Mouse (Mus musculus): ENCODE results near the gene Zswim3. TPM values are rescaled to one million over a fixed set of nuclear protein-coding genes. Genes with fewer than 3 reads are reported as not detected.

Gene Zswim3
- polyA plus RNA-seq, 1 experiment from 2014 or later: 7.2 TPM

DNA sequence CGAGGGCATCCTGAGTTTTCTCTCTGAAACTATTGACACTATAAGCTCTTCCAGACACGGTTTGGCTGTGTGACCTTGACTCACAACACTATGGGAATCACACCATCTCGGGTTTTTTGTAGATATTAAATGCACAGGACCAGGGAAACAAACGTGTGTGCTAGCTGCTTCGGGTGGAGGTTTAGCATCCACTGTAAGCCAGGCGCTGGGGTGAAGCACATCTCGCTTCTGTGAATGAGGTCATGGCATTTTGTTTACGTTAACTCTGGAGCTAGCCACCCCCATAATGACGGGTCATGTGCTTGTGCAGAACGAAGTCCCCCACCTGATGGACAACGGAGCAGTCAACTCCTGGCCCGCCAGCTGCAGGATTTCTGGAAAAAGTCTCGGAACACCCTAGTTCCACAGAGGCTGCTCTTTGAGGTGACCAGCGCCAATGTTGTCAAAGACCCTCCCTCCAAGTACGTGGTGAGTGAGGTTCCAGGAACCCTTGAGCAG, 18.5 kb upstream of the Zswim3 start:
- peak overlapping the region; percentile 86 for H3K27ac ChIP-seq (ENCODE audit: low read depth, low read length)
- H3K27me3 ChIP-seq (ENCODE audit: control insufficient read depth, insufficient read depth, low read length): no peaks in the 10 kb centered on the region
- H3K4me2 ChIP-seq: peak overlapping the region; percentile 71
- H3K4me3 ChIP-seq (ENCODE audit: low read depth, low read length): peak overlapping the region; percentile 59
- no peak for ATAC-seq (replicated peaks; ENCODE audit: insufficient number of reproducible peaks, low FRiP score, low TSS enrichment)
- H3K9me3 ChIP-seq (replicated peaks; ENCODE audit: control insufficient read depth, low read length): no peaks in the 10 kb centered on the region
- peaks cover 18% of the 10 kb centered on the region for H3K4me1 ChIP-seq (ENCODE audit: control insufficient read depth, insufficient read depth, low read length)
- 7% methylated on average over 15 of the region's 15 CpGs for WGBS (ENCODE audit: insufficient replicate concordance)
- H3K36me3 ChIP-seq (ENCODE audit: control insufficient read depth, insufficient read depth, low read length): no peaks in the 10 kb centered on the region
- peak overlapping the region; percentile 79 for H3K9ac ChIP-seq (ENCODE audit: low read depth, low read length)

GRCm38 (mm10) chr2:164787032-164787431, 17.9 kb upstream of the Zswim3 start:
- peak overlapping the region; percentile 71 for H3K4me2 ChIP-seq
- no peaks in the 10 kb centered on the region for H3K9me3 ChIP-seq (replicated peaks; ENCODE audit: control insufficient read depth, low read length)
- peaks cover 1% of the 10 kb centered on the region; the same call in 1 of the 2 replicates for H3K36me3 ChIP-seq (ENCODE audit: control insufficient read depth, insufficient read depth, low read length)
- no peak for ATAC-seq (replicated peaks; ENCODE audit: insufficient number of reproducible peaks, low FRiP score, low TSS enrichment)
- H3K9ac ChIP-seq (ENCODE audit: low read depth, low read length): peak overlapping the region; percentile 79
- H3K4me1 ChIP-seq (ENCODE audit: control insufficient read depth, insufficient read depth, low read length): peaks cover 18% of the 10 kb centered on the region
- no peak overlapping the region for H3K27ac ChIP-seq (ENCODE audit: low read depth, low read length)
- H3K27me3 ChIP-seq (ENCODE audit: control insufficient read depth, insufficient read depth, low read length): no peaks in the 10 kb centered on the region
- 82% methylated on average over 3 of the region's 3 CpGs for WGBS (ENCODE audit: insufficient replicate concordance)
- H3K4me3 ChIP-seq (ENCODE audit: low read depth, low read length): peak overlapping the region; percentile 59

DNA sequence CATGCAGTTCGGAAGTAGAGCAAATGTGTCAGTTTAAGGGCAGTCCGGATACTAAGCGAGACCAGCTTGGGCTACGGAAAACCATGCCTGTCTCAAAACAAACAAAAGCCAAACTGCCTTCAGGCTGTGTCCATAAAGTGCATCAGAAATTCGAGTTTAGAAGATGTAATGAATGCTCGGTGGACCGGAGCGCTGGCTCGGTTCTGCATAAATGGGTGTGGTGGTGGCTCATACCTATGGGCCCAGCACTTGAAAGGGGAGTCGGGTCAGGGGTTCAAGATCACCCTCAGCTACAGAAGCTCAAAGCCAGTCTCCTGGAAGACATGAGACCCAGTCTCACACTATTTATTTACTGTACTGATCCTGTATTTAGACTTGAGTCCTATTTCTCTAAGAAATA, 17.1 kb upstream of the Zswim3 start:
- no peak overlapping the region for H3K4me2 ChIP-seq
- ATAC-seq (replicated peaks; ENCODE audit: insufficient number of reproducible peaks, low FRiP score, low TSS enrichment): no peak
- no peak overlapping the region for H3K9ac ChIP-seq (ENCODE audit: low read depth, low read length)
- peaks cover 4% of the 10 kb centered on the region; the same call in 1 of the 2 replicates for H3K36me3 ChIP-seq (ENCODE audit: control insufficient read depth, insufficient read depth, low read length)
- H3K27ac ChIP-seq (ENCODE audit: low read depth, low read length): no peak overlapping the region
- no peaks in the 10 kb centered on the region for H3K9me3 ChIP-seq (replicated peaks; ENCODE audit: control insufficient read depth, low read length)
- no peaks in the 10 kb centered on the region for H3K27me3 ChIP-seq (ENCODE audit: control insufficient read depth, insufficient read depth, low read length)
- no peak overlapping the region for H3K4me3 ChIP-seq (ENCODE audit: low read depth, low read length)
- H3K4me1 ChIP-seq (ENCODE audit: control insufficient read depth, insufficient read depth, low read length): peaks cover 18% of the 10 kb centered on the region
- WGBS (ENCODE audit: insufficient replicate concordance): 87% methylated on average over 10 of the region's 10 CpGs

DNA sequence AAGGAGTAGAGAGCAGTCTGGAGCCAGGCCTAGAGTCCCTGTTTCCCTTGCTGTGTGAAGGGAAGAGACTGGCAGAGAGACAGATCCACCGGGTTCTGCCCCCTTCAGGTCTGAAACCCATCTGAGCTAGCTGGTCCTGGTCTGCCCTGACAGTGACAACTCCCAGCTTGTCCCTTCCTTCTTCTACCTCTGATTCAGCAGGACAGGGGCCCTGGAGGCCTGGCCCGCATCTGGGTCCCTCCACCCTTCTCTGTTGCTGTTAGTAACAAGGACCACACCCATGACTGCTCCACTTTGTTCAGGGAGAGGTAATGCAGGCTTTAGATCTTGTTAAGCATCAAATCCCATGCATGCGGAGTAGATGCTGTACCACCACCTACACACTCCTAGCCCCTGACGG, 16.5 kb upstream of the Zswim3 start:
- WGBS (ENCODE audit: insufficient replicate concordance): 55% methylated on average over 4 of the region's 4 CpGs
- H3K4me2 ChIP-seq: no peak overlapping the region
- peaks cover 22% of the 10 kb centered on the region for H3K4me1 ChIP-seq (ENCODE audit: control insufficient read depth, insufficient read depth, low read length)
- H3K9me3 ChIP-seq (replicated peaks; ENCODE audit: control insufficient read depth, low read length): no peaks in the 10 kb centered on the region
- peaks cover 5% of the 10 kb centered on the region; the same call in 1 of the 2 replicates for H3K36me3 ChIP-seq (ENCODE audit: control insufficient read depth, insufficient read depth, low read length)
- H3K9ac ChIP-seq (ENCODE audit: low read depth, low read length): no peak overlapping the region
- no peaks in the 10 kb centered on the region for H3K27me3 ChIP-seq (ENCODE audit: control insufficient read depth, insufficient read depth, low read length)
- no peak overlapping the region for H3K27ac ChIP-seq (ENCODE audit: low read depth, low read length)
- ATAC-seq (replicated peaks; ENCODE audit: insufficient number of reproducible peaks, low FRiP score, low TSS enrichment): no peak
- no peak overlapping the region for H3K4me3 ChIP-seq (ENCODE audit: low read depth, low read length)

DNA sequence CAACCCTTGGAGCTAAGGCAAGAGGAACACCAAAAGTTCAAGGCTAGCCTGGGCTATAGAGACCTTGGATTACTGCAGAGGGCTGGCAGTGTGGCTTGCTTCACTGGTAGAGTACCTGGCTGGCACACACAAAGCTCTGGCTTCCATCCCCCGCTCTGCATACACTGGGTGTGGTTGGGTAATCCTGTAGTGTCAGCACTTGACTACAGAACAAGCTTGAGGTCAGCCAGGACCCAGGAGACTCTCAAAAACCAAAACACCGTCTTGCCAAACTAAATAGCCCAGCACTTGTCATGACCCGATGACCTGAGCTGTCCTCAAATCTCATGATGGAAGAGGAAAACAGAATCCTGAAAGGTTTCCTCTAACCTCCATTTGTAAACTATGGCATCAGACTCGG, 14.4 kb upstream of the Zswim3 start:
- Histone ChIP-seq H3K4me3 (ENCODE audit: low read depth, low read length) (no peak overlapping the region), H3K27me3 (ENCODE audit: control insufficient read depth, insufficient read depth, low read length) (no peaks in the 10 kb centered on the region), H3K9me3 (replicated peaks; ENCODE audit: control insufficient read depth, low read length) (no peaks in the 10 kb centered on the region), H3K9ac (ENCODE audit: low read depth, low read length) (no peak overlapping the region), H3K4me1 (ENCODE audit: control insufficient read depth, insufficient read depth, low read length) (0 out of 2 replicates have a peak, but pooled peaks cover 19% of the 10 kb centered on the region), H3K27ac (ENCODE audit: low read depth, low read length) (no peak overlapping the region), H3K36me3 (ENCODE audit: control insufficient read depth, insufficient read depth, low read length) (peaks cover 11% of the 10 kb centered on the region; the same call in 1 of the 2 replicates), H3K4me2 (no peak overlapping the region)
- no peak for ATAC-seq (replicated peaks; ENCODE audit: insufficient number of reproducible peaks, low FRiP score, low TSS enrichment)
- 72% methylated on average over 4 of the region's 4 CpGs for WGBS (ENCODE audit: insufficient replicate concordance)

GRCm38 (mm10) chr2:164791841-164792261, 13.0 kb upstream of the Zswim3 start:
- Histone ChIP-seq H3K36me3 (ENCODE audit: control insufficient read depth, insufficient read depth, low read length) (peaks cover 13% of the 10 kb centered on the region; the same call in 1 of the 2 replicates), H3K9me3 (replicated peaks; ENCODE audit: control insufficient read depth, low read length) (no peaks in the 10 kb centered on the region), H3K4me1 (ENCODE audit: control insufficient read depth, insufficient read depth, low read length) (0 out of 2 replicates have a peak, but pooled peaks cover 17% of the 10 kb centered on the region), H3K27ac (ENCODE audit: low read depth, low read length) (no peak overlapping the region), H3K4me2 (no peak overlapping the region), H3K27me3 (ENCODE audit: control insufficient read depth, insufficient read depth, low read length) (no peaks in the 10 kb centered on the region), H3K4me3 (ENCODE audit: low read depth, low read length) (no peak overlapping the region), H3K9ac (ENCODE audit: low read depth, low read length) (no peak overlapping the region)
- ATAC-seq (replicated peaks; ENCODE audit: insufficient number of reproducible peaks, low FRiP score, low TSS enrichment): no peak
- WGBS (ENCODE audit: insufficient replicate concordance): 91% methylated on average over 18 of the region's 18 CpGs

DNA sequence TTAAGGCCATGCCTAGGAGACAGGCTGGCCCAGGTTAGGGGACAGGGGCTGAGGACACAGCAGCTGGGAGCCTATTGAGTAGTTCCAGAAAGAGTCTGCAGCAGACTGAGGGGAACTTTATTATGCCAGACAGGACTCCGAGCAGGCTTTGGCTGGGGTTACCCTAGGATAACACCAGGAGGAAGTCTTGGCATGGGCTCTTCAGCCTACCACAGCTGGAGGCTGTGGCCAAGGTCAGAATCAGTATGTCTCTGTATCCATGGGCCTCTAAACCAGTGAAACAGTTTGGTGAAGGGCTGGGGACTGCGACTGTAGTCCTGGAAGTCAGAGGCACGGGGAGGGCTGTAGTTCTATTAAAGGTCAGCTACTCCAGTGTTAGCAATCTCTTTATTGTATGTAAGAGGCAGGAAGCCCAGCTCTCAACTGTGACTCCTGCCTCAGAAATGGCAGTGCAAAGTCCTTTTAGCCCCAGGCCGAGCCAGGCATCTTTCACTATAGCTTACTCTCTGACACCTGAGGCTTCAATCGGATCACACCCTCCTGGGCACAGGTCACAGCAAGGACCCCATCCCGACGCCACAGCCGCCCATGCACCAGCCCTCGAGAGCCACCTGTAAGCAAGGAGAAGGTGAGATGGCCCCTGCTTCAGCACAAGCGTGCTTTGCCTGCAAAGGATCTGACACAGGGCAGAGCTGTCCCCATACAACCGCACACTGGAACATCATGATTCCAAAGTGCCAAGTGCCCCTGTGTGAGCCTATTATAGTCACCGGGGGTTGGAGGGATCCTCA, 12.3 kb upstream of the Zswim3 start:
- 88% methylated on average over 12 of the region's 12 CpGs for WGBS (ENCODE audit: insufficient replicate concordance)
- Histone ChIP-seq H3K4me1 (ENCODE audit: control insufficient read depth, insufficient read depth, low read length) (0 out of 2 replicates have a peak, but pooled peaks cover 13% of the 10 kb centered on the region), H3K27me3 (ENCODE audit: control insufficient read depth, insufficient read depth, low read length) (no peaks in the 10 kb centered on the region), H3K9me3 (replicated peaks; ENCODE audit: control insufficient read depth, low read length) (no peaks in the 10 kb centered on the region), H3K27ac (ENCODE audit: low read depth, low read length) (peak overlapping the region; percentile 74), H3K36me3 (ENCODE audit: control insufficient read depth, insufficient read depth, low read length) (peaks cover 16% of the 10 kb centered on the region; the same call in 1 of the 2 replicates), H3K9ac (ENCODE audit: low read depth, low read length) (0 out of 2 replicates have a peak overlapping the region, but pooled peaks have one; percentile 46), H3K4me2 (no peak overlapping the region), H3K4me3 (ENCODE audit: low read depth, low read length) (no peak overlapping the region)
- no peak for ATAC-seq (replicated peaks; ENCODE audit: insufficient number of reproducible peaks, low FRiP score, low TSS enrichment)

DNA sequence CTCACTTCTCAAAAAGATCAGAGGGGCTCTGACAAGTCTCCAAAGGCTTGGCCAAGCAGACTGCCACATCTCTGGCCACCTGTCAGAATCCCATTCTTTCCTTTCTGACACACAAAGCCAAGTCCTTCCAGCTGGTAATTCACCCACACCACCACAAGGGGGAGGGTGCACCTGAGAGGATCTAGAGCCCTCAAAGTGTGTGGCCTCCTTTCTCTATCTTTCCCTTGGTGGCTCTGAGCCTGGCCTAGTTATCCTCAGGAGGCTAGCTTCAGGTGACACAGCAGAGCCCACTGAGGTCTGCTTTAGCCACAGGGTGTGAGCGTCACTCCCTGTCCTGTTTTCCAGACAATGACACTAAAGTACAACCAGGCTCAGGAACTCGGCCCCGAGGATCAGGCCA, 11.7 kb upstream of the Zswim3 start:
- no peak for ATAC-seq (replicated peaks; ENCODE audit: insufficient number of reproducible peaks, low FRiP score, low TSS enrichment)
- WGBS (ENCODE audit: insufficient replicate concordance): 54% methylated on average over 3 of the region's 3 CpGs
- Histone ChIP-seq H3K4me2 (no peak overlapping the region), H3K4me3 (ENCODE audit: low read depth, low read length) (no peak overlapping the region), H3K36me3 (ENCODE audit: control insufficient read depth, insufficient read depth, low read length) (peaks cover 18% of the 10 kb centered on the region; the same call in 1 of the 2 replicates), H3K4me1 (ENCODE audit: control insufficient read depth, insufficient read depth, low read length) (0 out of 2 replicates have a peak, but pooled peaks cover 13% of the 10 kb centered on the region), H3K27me3 (ENCODE audit: control insufficient read depth, insufficient read depth, low read length) (no peaks in the 10 kb centered on the region), H3K9ac (ENCODE audit: low read depth, low read length) (peak overlapping the region; percentile 46; the same call in 1 of the 2 replicates), H3K27ac (ENCODE audit: low read depth, low read length) (peak overlapping the region; percentile 74), H3K9me3 (replicated peaks; ENCODE audit: control insufficient read depth, low read length) (no peaks in the 10 kb centered on the region)

Data from heart, embryonic 11.5 days (tissue).